Mouse (Mus musculus) midbrain, embryonic 13.5 days (tissue): Measurements from ENCODE around the gene Utp18. TPM values are rescaled to one million over a fixed set of nuclear protein-coding genes. Genes with fewer than 3 reads are reported as not detected.

Source experiments
- ATAC-seq: fragments of 200-750 bp; cut with Nextera tagmentation; 2 replicates; pipeline ENCODE4 v1.8.0; 2017; ENCODE audit warnings: mild to moderate bottlenecking, moderate TSS enrichment, moderate library complexity
- H3K27ac ChIP-seq: fragments of 300-500 bp; sonication (generic); 2 replicates; pipeline ENCODE4 v1.5.1; 2015; ENCODE audit warnings: inconsistent platforms, mild to moderate bottlenecking, moderate library complexity
- H3K27me3 ChIP-seq: fragments of 300-500 bp; sonication (generic); 2 replicates; pipeline ENCODE4 v1.6.1; 2015; ENCODE audit warnings: mild to moderate bottlenecking, inconsistent platforms
- H3K36me3 ChIP-seq: fragments of 300-500 bp; sonication (generic); 2 replicates; pipeline ENCODE4 v1.6.1; 2015; ENCODE audit warnings: mild to moderate bottlenecking, inconsistent platforms
- H3K4me1 ChIP-seq: fragments of 300-500 bp; sonication (generic); replicated peaks from 2 replicates; pipeline ENCODE4 v1.6.1; 2015; ENCODE audit warnings: inconsistent platforms
- H3K4me2 ChIP-seq: fragments of 300-500 bp; sonication (generic); replicated peaks from 2 replicates; pipeline ENCODE4 v1.6.1; 2015; ENCODE audit warnings: moderate library complexity, mild to moderate bottlenecking, inconsistent platforms
- H3K4me3 ChIP-seq: fragments of 300-500 bp; sonication (generic); replicated peaks from 2 replicates; pipeline ENCODE4 v1.5.1; 2015; ENCODE audit warnings: mild to moderate bottlenecking, inconsistent platforms
- H3K9ac ChIP-seq: fragments of 300-500 bp; sonication (generic); replicated peaks from 2 replicates; pipeline ENCODE4 v1.6.1; 2015; ENCODE audit warnings: mild to moderate bottlenecking, inconsistent platforms
- H3K9me3 ChIP-seq: fragments of 300-500 bp; sonication (generic); 2 replicates; pipeline ENCODE4 v1.6.1; 2016; ENCODE audit warnings: mild to moderate bottlenecking, inconsistent platforms
- WGBS: fragments of 180-500 bp; shearing (Covaris S2); methylation state at CpG from one replicate; pipeline ENCODE4 v1.1.7; 2015; 5-methylcytosine and 5-hydroxymethylcytosine counted together
- polyA plus RNA-seq: library from polyadenylated mRNA; unstranded; fragments of >200 nt; fragmentation: Nextera tagmentation; extraction: Ambion mirVana; gene quantifications from 2 replicates; pipeline ENCODE4 v1.2.1, GENCODE M21; 2015

Gene Utp18
- polyA plus RNA-seq, 1 experiment from 2014 or later, result 31.7 TPM

- no peaks in the 10 kb centered on the region for H3K9me3 ChIP-seq
- no peaks in the 10 kb centered on the region for H3K27me3 ChIP-seq
- peaks cover 2% of the 10 kb centered on the region; the same call in 1 of the 2 replicates for H3K4me1 ChIP-seq
- H3K4me3 ChIP-seq, result no peak overlapping the region
- H3K9ac ChIP-seq, result no peak overlapping the region
- WGBS, result 76% methylated on average over 2 of the region's 2 CpGs
- no peak for ATAC-seq
- no peaks in the 10 kb centered on the region for H3K36me3 ChIP-seq
- H3K27ac ChIP-seq, result no peak overlapping the region
- H3K4me2 ChIP-seq, result no peak overlapping the region
Observed at GRCm38 (mm10) chr11:93821533-93821932, 64.0 kb downstream of the Utp18 start.

- Histone ChIP-seq H3K36me3 (no peaks in the 10 kb centered on the region), H3K27ac (no peak overlapping the region), H3K9me3 (no peaks in the 10 kb centered on the region), H3K9ac (no peak overlapping the region), H3K4me3 (no peak overlapping the region), H3K4me2 (no peak overlapping the region), H3K27me3 (no peaks in the 10 kb centered on the region), H3K4me1 (peaks cover 2% of the 10 kb centered on the region; the same call in 1 of the 2 replicates)
- ATAC-seq, result 0 out of 2 replicates have a peak, but pooled peaks have one; percentile 43
- WGBS, result 74% methylated on average over 15 of the region's 15 CpGs
Observed at GRCm38 (mm10) chr11:93817966-93818738, 67.4 kb downstream of the Utp18 start.

- no peak overlapping the region for H3K4me3 ChIP-seq
- no peak for ATAC-seq
- H3K9me3 ChIP-seq, result no peaks in the 10 kb centered on the region
- no peak overlapping the region for H3K27ac ChIP-seq
- H3K4me2 ChIP-seq, result no peak overlapping the region
- 0 out of 2 replicates have a peak, but pooled peaks cover 4% of the 10 kb centered on the region for H3K4me1 ChIP-seq
- H3K9ac ChIP-seq, result no peak overlapping the region
- no peaks in the 10 kb centered on the region for H3K36me3 ChIP-seq
- H3K27me3 ChIP-seq, result no peaks in the 10 kb centered on the region
- 87% methylated on average over 4 of the region's 4 CpGs for WGBS
Observed at GRCm38 (mm10) chr11:93812955-93813354, 72.6 kb downstream of the Utp18 start.

GRCm38 (mm10) chr11:93812125-93812868, 73.3 kb downstream of the Utp18 start:
- Histone ChIP-seq H3K27me3 (no peaks in the 10 kb centered on the region), H3K36me3 (no peaks in the 10 kb centered on the region), H3K4me2 (no peak overlapping the region), H3K4me3 (no peak overlapping the region), H3K9ac (no peak overlapping the region), H3K27ac (no peak overlapping the region), H3K9me3 (no peaks in the 10 kb centered on the region), H3K4me1 (0 out of 2 replicates have a peak, but pooled peaks cover 4% of the 10 kb centered on the region)
- WGBS, result 36% methylated on average over 11 of the region's 11 CpGs
- ATAC-seq, result peak; percentile 73

Other genes starting within 250 kb of the Utp18 start
- gene Mbtd1, start 86 bp upstream of the Utp18 start, polyA plus RNA-seq, result 43.4 and 44.4 TPM in 2 replicates
- 63.8 and 79.7 TPM in 2 replicates for gene Nme2, start 70.5 kb upstream of the Utp18 start, polyA plus RNA-seq
- 331 and 360 TPM in 2 replicates for gene Gm20390, start 82.5 kb upstream of the Utp18 start, polyA plus RNA-seq
- 383 and 407 TPM in 2 replicates for gene Nme1, start 82.8 kb upstream of the Utp18 start, polyA plus RNA-seq
- 108 and 109 TPM in 2 replicates for gene Spag9, start 110.3 kb upstream of the Utp18 start, polyA plus RNA-seq